Mouse (Mus musculus): ENCODE measurements around the gene Cbx5.

DNA sequence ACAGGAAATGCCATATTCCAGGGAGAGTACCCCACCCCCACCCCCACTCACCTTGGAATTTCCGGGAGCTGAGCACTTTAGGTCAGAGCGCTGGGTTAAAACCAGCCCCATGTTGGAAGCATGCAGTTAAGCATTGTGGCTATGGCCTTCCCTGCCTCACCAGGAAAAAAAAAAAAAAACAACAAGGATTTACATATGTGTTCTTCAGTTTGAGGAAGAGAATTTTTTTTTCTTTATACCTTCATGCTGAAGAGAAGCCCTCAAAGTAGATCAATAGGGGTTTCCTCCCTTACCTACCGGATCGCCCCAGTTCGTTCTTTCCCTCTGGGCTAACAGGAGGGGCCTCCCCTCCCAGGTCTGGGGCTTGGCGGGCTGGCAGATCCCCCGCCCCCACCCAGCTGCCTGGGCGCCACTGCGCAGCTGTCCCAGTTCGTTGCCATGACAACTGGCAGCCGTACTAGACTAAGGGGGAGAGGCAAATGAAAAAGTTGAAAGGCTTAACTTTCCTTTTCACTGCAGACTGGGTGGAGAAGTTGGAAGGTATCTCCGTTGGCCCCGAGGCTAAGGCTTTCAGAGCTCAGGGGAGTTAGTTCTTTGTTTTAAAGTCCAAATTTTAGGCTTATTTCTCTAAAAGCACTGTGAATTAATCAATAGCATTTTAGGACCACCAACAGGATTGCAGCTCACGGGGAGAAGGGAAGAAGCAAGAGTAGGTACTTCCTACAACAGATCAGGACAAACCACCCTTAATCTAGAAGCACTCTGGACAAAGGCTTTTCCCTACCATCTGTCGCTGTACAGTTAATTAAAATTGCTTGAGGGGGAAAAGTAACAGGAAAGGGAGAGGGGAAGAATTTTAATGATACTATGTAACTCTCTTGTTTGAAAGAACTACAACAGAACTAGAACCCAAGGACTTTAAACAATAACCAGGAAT, 24.4 kb downstream of the Cbx5 start:
- TF ChIP-seq CTCF (IDR thresholded peaks at IDR 0.05; ENCODE audit: borderline replicate concordance, insufficient read depth, low read depth, low read length): no peak
- TF ChIP-seq POLR2A (IDR thresholded peaks at IDR 0.05; ENCODE audit: borderline replicate concordance, insufficient read depth, low read length): no peak
